Mouse (Mus musculus) heart, postnatal 4 days (tissue): Measurements from ENCODE around the gene Marcksl1. TPM values are rescaled to one million over a fixed set of nuclear protein-coding genes. Genes with fewer than 3 reads are reported as not detected.
"Not testable (repeated sequence)": the region's sequence is repeated elsewhere in the genome, so short reads cannot be mapped to it uniquely, and the experiment has no call there.

Source experiments
- DNase-seq: peaks from one replicate; pipeline ENCODE4 v3.0.0; 2021
- total RNA-seq, 2 experiments: library from RNA; stranded (reverse); gene quantifications; 2 replicates each; pipeline ENCODE4 v1.2.3; 2021

Gene Marcksl1
- total RNA-seq, 2 experiments from 2014 or later, result 96.6 to 97.7 TPM

- DNase-seq, result no peak
Measured at GRCm38 (mm10) chr4:129510723-129511412, 2.5 kb upstream of the Marcksl1 start.

- no peak for DNase-seq
Measured at GRCm38 (mm10) chr4:129511413-129512096, 1.8 kb upstream of the Marcksl1 start.

GRCm38 (mm10) chr4:129513891-129514290, 510 bp downstream of the Marcksl1 start:
- DNase-seq, result no peak

- DNase-seq, result peak; percentile 86
Measured at GRCm38 (mm10) chr4:129514300-129514898, 1.0 kb downstream of the Marcksl1 start.

- no peak for DNase-seq
Measured at GRCm38 (mm10) chr4:129516925-129517324, 3.5 kb downstream of the Marcksl1 start.

- no peak for DNase-seq
Measured at GRCm38 (mm10) chr4:129518519-129518918, 5.1 kb downstream of the Marcksl1 start.

- DNase-seq, result no peak
Measured at GRCm38 (mm10) chr4:129525338-129525737, 12.0 kb downstream of the Marcksl1 start.

- no peak for DNase-seq
Measured at GRCm38 (mm10) chr4:129525889-129526288, 12.5 kb downstream of the Marcksl1 start.

- DNase-seq, result not testable (repeated sequence)
Measured at GRCm38 (mm10) chr4:129528901-129529300, 15.5 kb downstream of the Marcksl1 start.

- peak; percentile 43 for DNase-seq
Measured at GRCm38 (mm10) chr4:129540012-129540411, 26.6 kb downstream of the Marcksl1 start.

- DNase-seq, result peak; percentile 15
Measured at GRCm38 (mm10) chr4:129541868-129542591, 28.6 kb downstream of the Marcksl1 start.

GRCm38 (mm10) chr4:129542592-129543141, 29.3 kb downstream of the Marcksl1 start, which contains the start of gene Hdac1:
TSS of gene Hdac1 (minus strand) at chr4:129542713.
- DNase-seq, result peak; percentile 98

GRCm38 (mm10) chr4:129544106-129544505, 30.7 kb downstream of the Marcksl1 start:
- no peak for DNase-seq

GRCm38 (mm10) chr4:129547631-129548030, 34.2 kb downstream of the Marcksl1 start:
- DNase-seq, result not testable (repeated sequence)

- DNase-seq, result peak; percentile 34
Measured at GRCm38 (mm10) chr4:129549306-129549705, 35.9 kb downstream of the Marcksl1 start.

- no peak for DNase-seq
Measured at GRCm38 (mm10) chr4:129550295-129550694, 36.9 kb downstream of the Marcksl1 start.

- DNase-seq, result not testable (repeated sequence)
Measured at GRCm38 (mm10) chr4:129554512-129554911, 41.1 kb downstream of the Marcksl1 start.

- DNase-seq, result peak; percentile 62
Measured at GRCm38 (mm10) chr4:129555421-129555861, 42.1 kb downstream of the Marcksl1 start.

- DNase-seq, result no peak
Measured at GRCm38 (mm10) chr4:129555862-129556531, 42.6 kb downstream of the Marcksl1 start.

GRCm38 (mm10) chr4:129556532-129557223, 43.3 kb downstream of the Marcksl1 start:
- peak; percentile 92 for DNase-seq

GRCm38 (mm10) chr4:129557256-129557808, 44.0 kb downstream of the Marcksl1 start:
- DNase-seq, result no peak
